Mouse (Mus musculus): ENCODE measurements at regions not wholly inside any gene's neighbourhood (a gene's known extent, or its start where the extent isn't known, plus 50 kb on each side); places are given as distances from the start of the nearest gene placed in this dataset.

- DNase-seq = no peak
Observed at GRCm38 (mm10) chr11:18715050-18715850, 303.5 kb downstream of the Meis1 start.

- DNase-seq = no peak
Observed at GRCm38 (mm10) chr11:18714400-18714799, 304.4 kb downstream of the Meis1 start.

- peak; percentile 5 for DNase-seq
Observed at GRCm38 (mm10) chr11:18712642-18713053, 306.1 kb downstream of the Meis1 start.

GRCm38 (mm10) chr11:18709628-18710027 is 309.2 kb downstream of the Meis1 start:
- DNase-seq = no peak

- DNase-seq = no peak
Observed at GRCm38 (mm10) chr11:18681593-18681992, 337.2 kb downstream of the Meis1 start.

GRCm38 (mm10) chr11:18676876-18677275 is 341.9 kb downstream of the Meis1 start:
- DNase-seq = no peak

- DNase-seq = peak; percentile 13
Observed at GRCm38 (mm10) chr11:18670967-18671366, 347.8 kb downstream of the Meis1 start.

GRCm38 (mm10) chr11:18669322-18669721 is 349.5 kb downstream of the Meis1 start:
- DNase-seq = no peak

GRCm38 (mm10) chr11:18656358-18656757 is 362.4 kb downstream of the Meis1 start:
- DNase-seq = no peak

GRCm38 (mm10) chr11:18631975-18632773 is 386.6 kb downstream of the Meis1 start:
- DNase-seq = no peak

- no peak for DNase-seq
Observed at GRCm38 (mm10) chr11:18631570-18631969, 387.2 kb downstream of the Meis1 start.

GRCm38 (mm10) chr11:18621777-18622176 is 397.0 kb downstream of the Meis1 start:
- DNase-seq = no peak

GRCm38 (mm10) chr11:18604836-18605235 is 413.9 kb downstream of the Meis1 start:
- no peak for DNase-seq

GRCm38 (mm10) chr11:18601568-18602182 is 417.1 kb downstream of the Meis1 start:
- DNase-seq = no peak

- DNase-seq = no peak
Observed at GRCm38 (mm10) chr11:18598349-18598748, 420.4 kb downstream of the Meis1 start.

- no peak for DNase-seq
Observed at GRCm38 (mm10) chr11:18596996-18597395, 421.8 kb downstream of the Meis1 start.

- DNase-seq = no peak
Observed at GRCm38 (mm10) chr11:18590487-18590886, 428.3 kb downstream of the Meis1 start.

GRCm38 (mm10) chr11:18586468-18586867 is 432.3 kb downstream of the Meis1 start:
- no peak for DNase-seq

- no peak for DNase-seq
Observed at GRCm38 (mm10) chr11:18585031-18585430, 433.8 kb downstream of the Meis1 start.

- no peak for DNase-seq
Observed at GRCm38 (mm10) chr11:18582781-18583161, 436.0 kb downstream of the Meis1 start.

GRCm38 (mm10) chr11:18581997-18582780 is 436.6 kb downstream of the Meis1 start:
- no peak for DNase-seq

GRCm38 (mm10) chr11:18581078-18581800 is 437.5 kb downstream of the Meis1 start:
- no peak for DNase-seq
